Mouse (Mus musculus) forebrain, embryonic 13.5 days (tissue): ENCODE results near the gene Ywhaq. TPM values are rescaled to one million over a fixed set of nuclear protein-coding genes. Genes with fewer than 3 reads are reported as not detected.
"Not testable (repeated sequence)": the region's sequence is repeated elsewhere in the genome, so short reads cannot be mapped to it uniquely, and the experiment has no call there.

Experiments used
- ATAC-seq: fragments of 200-750 bp; cut with Nextera tagmentation; 2 replicates; pipeline ENCODE4 v1.8.0; 2017
- H3K27ac ChIP-seq: fragments of 300-500 bp; sonication (generic); 2 replicates; pipeline ENCODE4 v1.5.1; 2015; ENCODE audit warnings: inconsistent platforms, mild to moderate bottlenecking, moderate library complexity
- H3K27me3 ChIP-seq: fragments of 300-500 bp; sonication (generic); 2 replicates; pipeline ENCODE4 v1.6.1; 2015; ENCODE audit warnings: mild to moderate bottlenecking, inconsistent platforms
- H3K36me3 ChIP-seq: fragments of 300-500 bp; sonication (generic); 2 replicates; pipeline ENCODE4 v1.6.1; 2015; ENCODE audit warnings: mild to moderate bottlenecking, inconsistent platforms; ENCODE audit not compliant: poor library complexity, severe bottlenecking
- H3K4me1 ChIP-seq: fragments of 300-500 bp; sonication (generic); 2 replicates; pipeline ENCODE4 v1.6.1; 2015; ENCODE audit warnings: inconsistent platforms
- H3K4me2 ChIP-seq: fragments of 300-500 bp; sonication (generic); 2 replicates; pipeline ENCODE4 v1.6.1; 2015; ENCODE audit warnings: inconsistent platforms, mild to moderate bottlenecking, moderate library complexity
- H3K4me3 ChIP-seq: fragments of 300-500 bp; sonication (generic); 2 replicates; pipeline ENCODE4 v1.5.1; 2015; ENCODE audit warnings: mild to moderate bottlenecking, inconsistent platforms
- H3K9ac ChIP-seq: fragments of 300-500 bp; sonication (generic); 2 replicates; pipeline ENCODE4 v1.6.1; 2015; ENCODE audit warnings: mild to moderate bottlenecking, inconsistent platforms
- H3K9me3 ChIP-seq: fragments of 300-500 bp; sonication (generic); replicated peaks from 2 replicates; pipeline ENCODE4 v1.6.1; 2016; ENCODE audit warnings: inconsistent platforms
- WGBS: fragments of 180-500 bp; shearing (Covaris S2); methylation state at CpG from one replicate; pipeline ENCODE4 v1.1.7; 2015; 5-methylcytosine and 5-hydroxymethylcytosine counted together
- polyA plus RNA-seq: library from polyadenylated mRNA; unstranded; fragments of >200 nt; fragmentation: Nextera tagmentation; extraction: Ambion mirVana; gene quantifications from 2 replicates; pipeline ENCODE4 v1.2.1, GENCODE M21; 2015

Gene Ywhaq
- polyA plus RNA-seq, 1 experiment from 2014 or later = 1,152 TPM

DNA sequence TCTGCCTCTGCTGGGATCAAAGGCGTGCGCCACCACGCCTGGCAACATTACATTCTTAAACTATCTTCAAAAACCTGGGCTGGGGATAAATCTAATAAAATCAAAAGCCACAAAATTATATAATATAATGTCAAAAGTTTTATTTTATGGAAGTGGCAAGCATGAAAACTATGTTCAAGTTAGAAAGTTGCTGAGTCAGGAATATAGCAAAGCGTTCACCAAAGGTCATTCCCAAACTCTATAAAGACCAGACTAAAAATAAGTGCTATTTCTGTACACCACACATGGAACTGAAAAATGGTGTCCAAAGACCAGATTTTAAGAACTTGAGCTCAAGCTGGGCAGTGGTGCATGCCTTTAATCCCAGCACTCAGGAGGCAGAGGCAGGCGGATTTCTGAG, 14.7 kb downstream of the Ywhaq start:
- H3K4me1 ChIP-seq = no peaks in the 10 kb centered on the region
- H3K4me3 ChIP-seq = no peak overlapping the region
- H3K36me3 ChIP-seq = peaks cover 81% of the 10 kb centered on the region
- WGBS = over 99% methylated on average over 5 of the region's 5 CpGs
- peaks cover 4% of the 10 kb centered on the region; the same call in 1 of the 2 replicates for H3K9me3 ChIP-seq
- H3K9ac ChIP-seq = no peak overlapping the region
- H3K27ac ChIP-seq = no peak overlapping the region
- ATAC-seq = no peak
- no peak overlapping the region for H3K4me2 ChIP-seq
- no peaks in the 10 kb centered on the region for H3K27me3 ChIP-seq

DNA sequence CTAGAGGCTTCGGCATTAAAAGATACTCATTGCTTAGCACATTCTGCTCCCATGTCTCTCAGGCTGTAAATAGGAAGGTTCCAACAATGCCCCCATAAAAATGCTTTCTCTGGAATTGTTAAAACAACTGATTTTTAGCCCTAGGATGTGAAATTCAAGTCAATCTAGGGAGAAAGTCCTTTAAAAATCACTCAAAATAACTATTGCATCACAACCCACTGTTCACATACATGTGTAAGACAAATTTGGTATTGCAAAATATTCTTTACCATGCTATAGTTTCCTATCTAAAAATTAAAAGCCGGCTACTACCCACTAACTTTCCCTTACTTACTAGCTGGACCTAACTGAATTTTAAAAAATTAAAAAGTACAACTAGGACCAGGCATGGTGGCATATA, 31.2 kb downstream of the Ywhaq start:
- no peak for ATAC-seq
- Histone ChIP-seq H3K4me1 (no peaks in the 10 kb centered on the region), H3K9me3 (no peaks in the 10 kb centered on the region), H3K27me3 (no peaks in the 10 kb centered on the region), H3K4me2 (no peak overlapping the region), H3K27ac (no peak overlapping the region), H3K36me3 (peaks cover 39% of the 10 kb centered on the region), H3K4me3 (no peak overlapping the region), H3K9ac (no peak overlapping the region)
- 91% methylated on average over 2 of the region's 2 CpGs for WGBS

DNA sequence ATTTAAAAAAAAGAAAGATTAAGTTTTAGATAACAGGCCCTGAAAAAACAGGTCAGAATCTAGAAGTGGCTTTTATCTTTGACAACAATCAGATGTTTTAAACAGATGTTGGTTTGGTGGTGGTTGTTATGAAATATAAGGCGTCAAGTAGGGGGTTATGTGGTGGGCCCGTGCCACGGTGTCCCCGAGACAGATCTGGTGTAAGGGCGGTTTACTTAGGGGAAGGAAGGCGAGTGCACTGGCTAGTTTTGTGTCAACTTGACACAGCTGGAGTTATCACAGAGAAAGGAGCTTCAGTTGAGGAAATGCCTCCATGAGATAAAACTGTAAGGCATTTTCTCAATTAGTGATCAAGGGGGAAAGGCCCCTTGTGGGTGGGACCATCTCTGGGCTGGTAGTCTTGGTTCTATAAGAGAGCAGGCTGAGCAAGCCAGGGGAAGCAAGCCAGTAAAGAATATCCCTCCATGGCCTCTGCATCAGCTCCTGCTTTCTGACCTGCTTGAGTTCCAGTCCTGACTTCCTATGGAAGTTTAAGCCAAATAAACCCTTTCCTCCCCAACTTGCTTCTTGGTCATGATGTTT, 38.6 kb downstream of the Ywhaq start:
- H3K9ac ChIP-seq, H3K36me3 ChIP-seq, H3K4me1 ChIP-seq, H3K27me3 ChIP-seq, H3K4me2 ChIP-seq, H3K9me3 ChIP-seq, H3K27ac ChIP-seq, H3K4me3 ChIP-seq, ATAC-seq: not testable (repeated sequence)
- 93% methylated on average over 6 of the region's 6 CpGs for WGBS

DNA sequence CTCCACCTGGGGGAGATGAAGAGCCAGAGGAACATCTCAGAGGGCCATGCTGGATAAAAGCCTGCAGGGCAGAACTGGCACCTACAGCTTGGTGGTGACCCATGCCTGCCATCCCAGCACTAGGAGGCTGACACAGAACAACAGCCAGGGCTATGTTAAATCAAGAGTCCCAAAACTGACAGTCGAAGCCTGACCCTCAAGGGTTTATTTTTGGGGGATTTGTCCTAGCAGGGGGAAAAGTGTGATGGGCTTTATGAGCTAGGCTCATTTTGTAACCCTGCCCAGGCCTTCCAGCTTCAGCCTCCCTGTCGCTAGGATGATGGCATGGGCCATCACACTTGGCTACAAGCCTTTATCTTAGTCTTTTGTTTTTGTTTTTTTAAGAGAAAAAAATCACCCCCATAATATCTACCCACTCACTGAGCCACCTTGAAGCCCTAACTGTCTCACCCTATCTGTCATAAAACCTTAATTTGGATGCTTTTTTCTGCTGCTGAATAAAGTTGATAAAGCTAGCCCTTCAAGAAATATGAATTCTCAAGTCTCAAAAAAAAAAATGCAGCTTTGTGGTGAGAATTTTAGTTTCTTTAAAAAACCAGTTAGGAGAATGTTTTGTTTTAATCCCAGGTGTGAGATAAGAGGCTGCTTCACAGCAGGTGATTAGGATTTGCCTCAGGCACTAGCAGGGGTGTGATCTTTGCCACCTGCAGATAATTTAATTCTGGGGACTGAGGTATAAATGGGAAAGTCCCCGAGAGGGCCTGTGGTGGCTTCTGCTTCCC, 41.9 kb downstream of the Ywhaq start:
- H3K9me3 ChIP-seq = no peaks in the 10 kb centered on the region
- H3K4me2 ChIP-seq = no peak overlapping the region
- WGBS = 67% methylated on average over 3 of the region's 3 CpGs
- peaks cover 14% of the 10 kb centered on the region for H3K4me1 ChIP-seq
- ATAC-seq = no peak
- H3K36me3 ChIP-seq = no peaks in the 10 kb centered on the region
- H3K27me3 ChIP-seq = no peaks in the 10 kb centered on the region
- H3K9ac ChIP-seq = no peak overlapping the region
- H3K27ac ChIP-seq = no peak overlapping the region
- no peak overlapping the region for H3K4me3 ChIP-seq

DNA sequence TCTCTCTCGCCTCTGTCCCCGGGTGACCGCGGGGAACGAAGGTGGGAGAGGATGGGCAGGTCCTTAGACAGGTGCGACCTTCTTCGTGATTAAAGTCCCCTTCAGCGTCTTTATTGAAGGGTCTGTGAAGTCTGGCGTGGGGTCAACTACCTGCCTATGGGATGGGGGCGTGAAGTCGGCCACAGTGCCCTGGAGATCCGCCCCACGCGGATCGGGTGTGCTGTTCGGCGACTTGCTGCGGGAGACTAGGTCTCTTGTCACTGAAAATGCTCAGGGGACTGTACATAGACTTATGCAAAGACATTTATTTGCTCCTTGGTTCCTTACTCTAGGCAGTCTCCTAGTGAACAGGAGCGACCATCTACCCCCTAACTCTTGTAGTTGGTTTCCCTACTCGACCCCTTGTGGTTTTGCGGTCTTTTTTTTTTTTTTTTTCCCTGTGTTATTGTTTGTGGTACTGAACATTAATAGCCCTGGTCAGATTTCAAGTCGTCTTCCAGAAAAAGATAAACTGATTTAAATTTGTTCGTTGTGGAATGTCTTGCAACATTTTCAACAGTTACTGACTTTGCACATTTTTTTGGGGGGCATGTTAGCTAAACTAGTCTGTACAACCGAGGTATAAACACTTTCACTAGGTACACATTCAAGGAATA, 43.5 kb downstream of the Ywhaq start:
- WGBS = 4% methylated on average over 24 of the region's 24 CpGs
- H3K36me3 ChIP-seq = no peaks in the 10 kb centered on the region
- H3K4me3 ChIP-seq = peak overlapping the region; percentile 71
- ATAC-seq = no peak; the same call in 1 of the 2 replicates
- H3K4me2 ChIP-seq = peak overlapping the region; percentile 69
- H3K27me3 ChIP-seq = no peaks in the 10 kb centered on the region
- H3K9me3 ChIP-seq = no peaks in the 10 kb centered on the region
- peaks cover 14% of the 10 kb centered on the region for H3K4me1 ChIP-seq
- H3K9ac ChIP-seq = peak overlapping the region; percentile 86
- peak overlapping the region; percentile 94 for H3K27ac ChIP-seq

DNA sequence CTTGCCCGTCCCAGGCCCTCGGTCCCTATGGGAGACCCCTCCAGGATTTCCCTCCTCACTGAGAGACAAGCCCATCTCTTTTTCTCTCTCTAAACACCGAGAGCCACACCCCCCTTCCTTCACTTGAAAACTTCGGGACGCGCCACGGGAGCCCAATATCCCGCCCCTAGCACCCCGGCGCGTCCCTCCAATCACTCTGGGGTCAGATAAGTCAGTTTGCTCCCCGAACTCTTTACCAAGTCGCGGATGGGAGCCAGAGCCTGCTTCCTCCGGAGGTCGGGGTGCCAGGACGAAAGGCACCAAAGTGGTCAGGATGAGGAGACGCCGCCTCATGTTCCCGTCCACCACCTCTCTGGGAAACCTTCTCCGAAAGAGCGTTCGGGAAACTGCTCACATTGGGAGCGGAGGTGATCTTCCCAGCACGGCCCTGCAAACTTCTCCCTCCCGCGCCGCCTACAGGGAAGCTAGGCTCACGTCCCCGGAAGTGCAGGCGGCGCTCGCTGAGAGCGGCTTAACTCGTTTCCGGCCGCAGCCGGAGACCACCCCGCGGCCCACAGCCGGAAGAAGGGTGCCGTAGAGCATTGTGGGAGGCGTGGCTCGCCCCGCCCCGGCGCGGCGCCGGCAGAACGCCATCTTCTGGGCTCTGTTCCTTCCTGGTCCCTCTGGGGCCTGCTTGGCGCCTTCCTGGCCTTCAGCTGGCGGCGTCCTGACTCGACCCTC, 44.2 kb downstream of the Ywhaq start, which contains the start of gene Adam17:
Adam17 (minus strand) TSS at position 533 of the 720 bp plus-strand sequence.
- Histone ChIP-seq H3K27ac (peak within 1 kb of the TSS; percentile 94), H3K27me3 (no peaks in the 10 kb centered on the region), H3K4me1 (peaks cover 14% of the 10 kb centered on the region), H3K36me3 (no peaks in the 10 kb centered on the region), H3K4me3 (peak within 1 kb of the TSS; percentile 71), H3K9ac (peak within 1 kb of the TSS; percentile 86), H3K9me3 (no peaks in the 10 kb centered on the region), H3K4me2 (peak within 1 kb of the TSS; percentile 69)
- ATAC-seq = peak; percentile 98
- under 1% methylated on average over 55 of the region's 55 CpGs for WGBS

DNA sequence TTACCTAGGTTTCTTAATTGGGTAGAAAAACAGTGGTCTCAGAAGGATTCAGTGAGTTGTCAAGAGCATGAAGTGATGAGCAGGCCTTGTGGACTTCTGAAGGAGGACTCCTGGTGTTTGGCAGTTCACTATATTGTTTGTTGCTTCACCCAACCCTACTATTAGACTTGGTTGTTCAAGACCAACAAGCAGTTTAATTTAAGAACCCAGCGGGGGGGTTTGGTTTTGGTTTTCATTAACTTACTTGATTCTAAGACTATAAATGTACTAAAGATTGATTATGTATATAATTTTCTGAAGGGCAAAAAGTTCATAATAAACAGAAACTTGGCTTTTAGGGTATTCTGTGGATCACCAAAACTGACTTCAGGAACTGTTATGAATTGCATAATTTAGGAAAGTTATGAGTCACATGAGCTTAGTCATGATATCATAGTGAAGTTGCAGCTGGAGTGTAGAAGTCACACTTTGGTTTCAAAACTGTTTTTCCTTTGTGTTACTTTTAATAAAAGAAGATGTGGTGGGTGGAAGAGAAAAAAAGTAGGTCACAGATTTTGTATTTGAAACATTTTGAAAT, 47.3 kb downstream of the Ywhaq start:
- no peak overlapping the region for H3K4me2 ChIP-seq
- WGBS = 100% methylated on average over 1 of the region's 1 CpGs
- no peak overlapping the region for H3K9ac ChIP-seq
- H3K4me3 ChIP-seq = no peak overlapping the region
- H3K36me3 ChIP-seq = no peaks in the 10 kb centered on the region
- no peak overlapping the region for H3K27ac ChIP-seq
- ATAC-seq = no peak
- H3K27me3 ChIP-seq = no peaks in the 10 kb centered on the region
- H3K9me3 ChIP-seq = no peaks in the 10 kb centered on the region
- peaks cover 12% of the 10 kb centered on the region for H3K4me1 ChIP-seq

DNA sequence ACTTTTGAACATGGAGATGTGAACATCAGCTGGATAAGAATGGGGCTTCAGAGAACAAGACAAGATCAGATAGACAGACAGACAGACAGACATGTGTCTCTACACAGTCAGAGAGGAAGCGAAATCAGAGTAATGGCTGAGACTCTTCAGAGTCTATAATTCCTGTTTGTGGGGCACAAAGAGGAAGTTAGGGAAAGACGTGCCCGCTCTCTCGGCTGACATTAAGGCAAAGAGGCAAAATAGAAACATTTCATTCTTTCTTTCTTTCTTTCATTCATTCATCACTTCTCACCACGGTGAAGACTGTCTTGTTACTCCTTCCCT, 48.4 kb downstream of the Ywhaq start:
- no peaks in the 10 kb centered on the region for H3K9me3 ChIP-seq
- ATAC-seq = no peak
- no peaks in the 10 kb centered on the region for H3K36me3 ChIP-seq
- H3K4me2 ChIP-seq = no peak overlapping the region
- H3K4me1 ChIP-seq = peaks cover 9% of the 10 kb centered on the region
- H3K4me3 ChIP-seq = no peak overlapping the region
- H3K27ac ChIP-seq = no peak overlapping the region
- H3K27me3 ChIP-seq = no peaks in the 10 kb centered on the region
- H3K9ac ChIP-seq = no peak overlapping the region
- WGBS = 94% methylated on average over 5 of the region's 5 CpGs

DNA sequence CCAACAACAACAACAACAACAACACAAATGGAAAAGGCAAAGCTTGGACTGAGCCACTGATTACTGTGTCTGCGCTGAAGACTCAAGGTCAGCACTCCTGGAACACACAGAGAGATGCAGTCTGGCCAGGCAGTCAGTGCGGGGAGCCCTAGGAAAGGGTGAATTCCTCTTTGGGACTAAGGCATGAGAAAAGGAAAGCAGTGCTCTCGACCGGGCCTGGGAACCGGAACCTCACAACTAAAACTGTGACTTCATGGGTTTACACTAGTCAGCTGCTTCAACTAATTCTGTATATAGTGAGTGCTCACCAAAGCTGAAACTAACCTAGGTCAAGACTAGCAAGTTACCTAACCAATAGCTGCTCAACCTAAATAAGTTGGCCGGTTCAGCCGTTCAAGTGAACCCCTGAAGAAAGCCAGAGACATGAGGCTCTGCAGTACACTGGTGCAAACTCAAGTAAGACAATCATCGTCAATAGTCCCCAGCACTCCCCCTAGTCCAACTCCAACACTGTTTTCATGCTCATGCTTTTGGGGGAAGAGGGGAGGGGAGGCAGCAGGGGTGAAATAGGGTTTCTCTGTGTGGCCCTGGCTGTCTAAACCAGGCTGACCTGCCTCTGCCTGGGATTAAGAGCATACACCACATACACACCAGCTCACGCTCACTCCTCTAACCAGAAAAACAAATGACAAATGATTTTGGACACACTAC, 48.9 kb downstream of the Ywhaq start:
- Histone ChIP-seq H3K9me3 (no peaks in the 10 kb centered on the region), H3K36me3 (no peaks in the 10 kb centered on the region), H3K4me3 (no peak overlapping the region), H3K4me1 (peaks cover 9% of the 10 kb centered on the region), H3K27me3 (no peaks in the 10 kb centered on the region), H3K27ac (no peak overlapping the region), H3K4me2 (no peak overlapping the region), H3K9ac (no peak overlapping the region)
- 96% methylated on average over 9 of the region's 9 CpGs for WGBS
- no peak for ATAC-seq

DNA sequence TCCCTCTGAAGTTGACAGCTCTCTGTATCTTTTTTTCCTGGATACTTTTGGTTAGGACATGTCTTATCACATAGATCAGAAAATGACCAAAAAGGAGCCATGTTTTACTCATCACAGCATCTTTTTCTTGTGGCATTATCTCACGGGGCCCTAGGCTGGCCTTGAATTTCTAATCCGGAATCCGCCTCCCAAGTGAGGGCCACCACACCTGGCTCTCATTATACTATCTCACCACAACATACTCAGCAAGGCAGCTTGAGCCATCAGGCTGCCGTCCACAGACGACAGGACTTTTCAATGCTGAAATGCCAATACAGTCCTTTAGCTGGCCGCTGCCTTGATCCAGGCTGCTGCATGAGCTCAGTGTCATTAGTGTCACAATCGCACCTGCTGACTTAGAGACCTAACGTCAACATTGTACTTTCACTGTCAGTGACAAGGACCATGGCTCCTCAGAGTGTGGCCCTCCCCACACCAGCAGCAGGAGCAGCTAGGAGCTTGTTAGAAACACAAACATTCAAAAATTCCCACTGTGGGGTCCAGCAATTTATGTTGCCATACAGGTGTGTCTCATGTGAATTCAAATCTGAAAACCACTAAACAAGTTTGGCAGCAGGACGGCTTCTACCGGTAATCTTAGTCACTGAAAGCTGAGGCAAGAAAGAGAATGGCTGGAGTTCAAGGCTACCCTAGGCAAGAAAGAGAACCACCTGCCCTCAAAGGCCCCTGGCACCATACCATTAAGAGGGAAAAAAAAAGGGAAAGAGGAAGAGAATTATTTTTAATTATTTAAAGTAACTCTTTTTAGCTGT, 52.6 kb downstream of the Ywhaq start:
- Histone ChIP-seq H3K4me2 (no peak overlapping the region), H3K9me3 (no peaks in the 10 kb centered on the region), H3K4me3 (no peak overlapping the region), H3K9ac (no peak overlapping the region), H3K27me3 (no peaks in the 10 kb centered on the region), H3K36me3 (peaks cover 12% of the 10 kb centered on the region; the same call in 1 of the 2 replicates), H3K4me1 (no peaks in the 10 kb centered on the region), H3K27ac (no peak overlapping the region)
- 93% methylated on average over 10 of the region's 10 CpGs for WGBS
- no peak for ATAC-seq

DNA sequence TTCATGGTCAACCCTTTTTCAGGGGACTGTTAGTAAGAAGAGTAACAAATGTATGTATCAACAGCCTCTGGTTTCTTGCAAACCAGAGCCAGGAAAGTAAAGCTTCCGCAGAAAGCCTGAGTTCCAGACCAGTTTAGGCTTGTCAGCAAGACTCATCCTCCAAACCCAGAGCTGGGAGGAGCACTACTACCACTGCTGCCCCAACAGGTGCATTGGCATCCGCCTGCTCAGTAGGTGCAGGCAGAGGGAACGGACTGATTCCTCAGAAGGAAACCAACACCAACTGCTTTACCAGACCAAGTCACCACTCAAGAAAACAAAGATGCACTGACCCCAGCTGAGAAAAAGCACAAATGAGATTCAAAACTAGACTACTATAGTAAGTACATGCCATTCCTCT, 54.2 kb downstream of the Ywhaq start:
- WGBS = 87% methylated on average over 3 of the region's 3 CpGs
- Histone ChIP-seq H3K27ac (no peak overlapping the region), H3K9ac (no peak overlapping the region), H3K27me3 (no peaks in the 10 kb centered on the region), H3K36me3 (peaks cover 12% of the 10 kb centered on the region; the same call in 1 of the 2 replicates), H3K4me2 (no peak overlapping the region), H3K4me1 (no peaks in the 10 kb centered on the region), H3K9me3 (no peaks in the 10 kb centered on the region), H3K4me3 (no peak overlapping the region)
- no peak for ATAC-seq
